Mouse (Mus musculus) CH12.LX (cell line): ENCODE measurements at regions not wholly inside any gene's neighbourhood (a gene's known extent, or its start where the extent isn't known, plus 50 kb on each side); places are given as distances from the start of the nearest gene placed in this dataset.

Source experiments
- DNase-seq: peaks from one replicate; pipeline ENCODE4 v3.0.0-alpha.2; 2013; ENCODE audit errors: extremely low read depth
- H3K27ac ChIP-seq: 2 replicates; pipeline ENCODE4 v1.5.1; 2012; ENCODE audit warnings: low read depth, mild to moderate bottlenecking, control low read depth, moderate library complexity; ENCODE audit not compliant: insufficient read depth
- H3K27me3 ChIP-seq: replicated peaks from 2 replicates; pipeline ENCODE3; 2012; ENCODE audit warnings: inconsistent platforms
- H3K36me3 ChIP-seq, 2 experiments: replicated peaks in 1 of 2; 2 replicates each; pipeline versions ENCODE3 to v1.6.1; 2012; ENCODE audit warnings: inconsistent platforms in 1 of 2, low read length in 1 of 2, mild to moderate bottlenecking in 1 of 2, mixed read lengths in 1 of 2, moderate library complexity in 1 of 2; ENCODE audit not compliant: control insufficient read depth in 1 of 2, insufficient read depth in 1 of 2
- H3K4me1 ChIP-seq, 2 experiments: 2 replicates each; pipeline ENCODE4 v1.6.1; 2012; ENCODE audit warnings: inconsistent platforms in 1 of 2, moderate library complexity in 1 of 2; ENCODE audit not compliant: insufficient read depth in 2 of 2, control insufficient read depth in 1 of 2
- H3K4me2 ChIP-seq: 2 replicates; pipeline ENCODE4 v1.6.1; 2012; ENCODE audit warnings: low read depth, mild to moderate bottlenecking, control low read depth; ENCODE audit not compliant: poor library complexity, insufficient read depth, severe bottlenecking
- H3K4me3 ChIP-seq, 3 experiments: fragments of 150-350 bp in 1 of 3; sonication (generic) in 1 of 3; replicated peaks in 1 of 3; 2 replicates each; pipeline versions ENCODE3 to v1.5.1; 2011 to 2012; ENCODE audit warnings: low read depth in 2 of 3, low read length in 2 of 3, mild to moderate bottlenecking in 2 of 3, moderate library complexity in 2 of 3, control low read depth in 1 of 3, improper control_type of control experiment in 1 of 3, inconsistent platforms in 1 of 3, mixed read lengths in 1 of 3; ENCODE audit not compliant: poor library complexity in 1 of 3
- H3K79me2 ChIP-seq: replicated peaks from 2 replicates; pipeline ENCODE4 v1.6.1; 2012; ENCODE audit warnings: mild to moderate bottlenecking, moderate library complexity; ENCODE audit not compliant: control insufficient read depth, poor library complexity, insufficient read depth, severe bottlenecking; ENCODE audit errors: extremely low read depth
- H3K9ac ChIP-seq: 2 replicates; pipeline ENCODE4 v1.6.1; 2012; ENCODE audit warnings: low read depth, mild to moderate bottlenecking, control low read depth, moderate library complexity; ENCODE audit not compliant: insufficient read depth
- H3K9me3 ChIP-seq: replicated peaks from 2 replicates; pipeline ENCODE3; 2012; ENCODE audit warnings: low read length, inconsistent platforms, mixed read lengths
- CHD1 ChIP-seq: IDR thresholded peaks from 2 replicates; pipeline ENCODE4 v1.6.1; 2012; ENCODE audit warnings: low read depth, low read length, improper control_type of control experiment, inconsistent platforms
- CHD2 ChIP-seq: IDR thresholded peaks from 2 replicates; pipeline ENCODE4 v1.6.1; 2011; ENCODE audit warnings: low read length, improper control_type of control experiment
- CTCF ChIP-seq, 2 experiments: IDR thresholded peaks in 1 of 2; conservative IDR thresholded peaks in 1 of 2; 2 replicates each; pipeline ENCODE4 v1.5.1; 2011 to 2012; ENCODE audit warnings: low read depth in 2 of 2, low read length in 2 of 2, improper control_type of control experiment in 1 of 2, inconsistent platforms in 1 of 2, mild to moderate bottlenecking in 1 of 2, moderate library complexity in 1 of 2
- E2F4 ChIP-seq: IDR thresholded peaks from 2 replicates; pipeline ENCODE4 v1.6.1; 2011; ENCODE audit warnings: low read depth, low read length, improper control_type of control experiment; ENCODE audit not compliant: insufficient replicate concordance
- ELF1 ChIP-seq: IDR thresholded peaks from 2 replicates; pipeline ENCODE4 v1.6.1; 2014; ENCODE audit warnings: low read depth, mild to moderate bottlenecking, inconsistent platforms, low read length, improper control_type of control experiment
- EP300 ChIP-seq: IDR thresholded peaks from 2 replicates; pipeline ENCODE4 v1.6.1; 2011; ENCODE audit warnings: low read length, improper control_type of control experiment
- ETS1 ChIP-seq: conservative IDR thresholded peaks from 2 replicates; pipeline ENCODE4 v1.6.1; 2012; ENCODE audit warnings: low read depth, mild to moderate bottlenecking, inconsistent platforms, low read length, improper control_type of control experiment, moderate library complexity
- GABPA ChIP-seq: IDR thresholded peaks from 2 replicates; pipeline ENCODE4 v1.6.1; 2012; ENCODE audit warnings: low read depth, low read length, improper control_type of control experiment, inconsistent platforms; ENCODE audit not compliant: insufficient replicate concordance
- HCFC1 ChIP-seq: IDR thresholded peaks from 2 replicates; pipeline ENCODE4 v1.6.1; 2012; ENCODE audit warnings: low read depth, mild to moderate bottlenecking, inconsistent platforms, low read length, improper control_type of control experiment
- IRF4 ChIP-seq: IDR thresholded peaks from 2 replicates; pipeline ENCODE4 v1.6.1; 2014; ENCODE audit warnings: low read depth, mild to moderate bottlenecking, inconsistent platforms, low read length, improper control_type of control experiment
- JUN ChIP-seq: IDR thresholded peaks from 2 replicates; pipeline ENCODE4 v1.6.1; 2011; ENCODE audit warnings: low read depth, mild to moderate bottlenecking, low read length, improper control_type of control experiment, moderate library complexity; ENCODE audit not compliant: insufficient read depth
- JUND ChIP-seq: conservative IDR thresholded peaks from 2 replicates; pipeline ENCODE4 v1.6.1; 2011; ENCODE audit warnings: low read depth, low read length, improper control_type of control experiment
- KAT2A ChIP-seq: IDR thresholded peaks from 2 replicates; pipeline ENCODE4 v1.6.1; 2012; ENCODE audit warnings: low read length, improper control_type of control experiment, inconsistent platforms; ENCODE audit not compliant: insufficient replicate concordance
- MAFK ChIP-seq: IDR thresholded peaks from 2 replicates; pipeline ENCODE4 v1.6.1; 2011; ENCODE audit warnings: low read length, improper control_type of control experiment; ENCODE audit not compliant: insufficient replicate concordance
- MAX ChIP-seq: IDR thresholded peaks from 2 replicates; pipeline ENCODE4 v1.6.1; 2011; ENCODE audit warnings: low read length, improper control_type of control experiment
- MAZ ChIP-seq: IDR thresholded peaks from 2 replicates; pipeline ENCODE4 v1.6.1; 2012; ENCODE audit warnings: low read depth, mild to moderate bottlenecking, inconsistent platforms, low read length, improper control_type of control experiment, moderate library complexity
- MEF2A ChIP-seq: IDR thresholded peaks from 2 replicates; pipeline ENCODE4 v1.6.1; 2014; ENCODE audit warnings: low read depth, mild to moderate bottlenecking, inconsistent platforms, low read length, improper control_type of control experiment, borderline replicate concordance
- MYC ChIP-seq: IDR thresholded peaks from 2 replicates; pipeline ENCODE4 v1.6.1; 2011; ENCODE audit warnings: low read depth, mild to moderate bottlenecking, improper control_type of control experiment, low read length
- NELFE ChIP-seq: IDR thresholded peaks from 2 replicates; pipeline ENCODE4 v1.6.1; 2011; ENCODE audit warnings: low read depth, low read length, improper control_type of control experiment
- NRF1 ChIP-seq: IDR thresholded peaks from 2 replicates; pipeline ENCODE4 v1.6.1; 2014; ENCODE audit warnings: low read depth, mild to moderate bottlenecking, inconsistent platforms, low read length, improper control_type of control experiment, moderate library complexity
- PAX5 ChIP-seq: IDR thresholded peaks from 2 replicates; pipeline ENCODE4 v1.6.1; 2012; ENCODE audit warnings: low read length, inconsistent platforms, mixed read lengths
- POLR2A ChIP-seq: IDR thresholded peaks from 2 replicates; pipeline ENCODE4 v1.6.1; 2011; ENCODE audit warnings: low read depth, mild to moderate bottlenecking, improper control_type of control experiment, low read length
- POLR2AphosphoS2 ChIP-seq: IDR thresholded peaks from 2 replicates; pipeline ENCODE4 v1.6.1; 2011; ENCODE audit warnings: low read depth, low read length, improper control_type of control experiment
- RAD21 ChIP-seq: IDR thresholded peaks from 2 replicates; pipeline ENCODE4 v1.6.1; 2011; ENCODE audit warnings: low read depth, mild to moderate bottlenecking, low read length, improper control_type of control experiment, moderate library complexity
- RCOR1 ChIP-seq: conservative IDR thresholded peaks from 2 replicates; pipeline ENCODE4 v1.6.1; 2012; ENCODE audit warnings: low read depth, mild to moderate bottlenecking, inconsistent platforms, low read length, improper control_type of control experiment
- SIN3A ChIP-seq: IDR thresholded peaks from 2 replicates; pipeline ENCODE4 v1.6.1; 2012; ENCODE audit warnings: low read length, improper control_type of control experiment, inconsistent platforms
- TBP ChIP-seq: conservative IDR thresholded peaks from 2 replicates; pipeline ENCODE4 v1.6.1; 2011; ENCODE audit warnings: low read depth, low read length, improper control_type of control experiment
- TCF12 ChIP-seq: IDR thresholded peaks from 2 replicates; pipeline ENCODE4 v1.6.1; 2014; ENCODE audit warnings: low read depth, mild to moderate bottlenecking, inconsistent platforms, low read length, improper control_type of control experiment
- UBTF ChIP-seq: IDR thresholded peaks from 2 replicates; pipeline ENCODE4 v1.6.1; 2012; ENCODE audit warnings: low read depth, mild to moderate bottlenecking, inconsistent platforms, low read length, improper control_type of control experiment, moderate library complexity
- USF2 ChIP-seq: conservative IDR thresholded peaks from 2 replicates; pipeline ENCODE4 v1.6.1; 2011; ENCODE audit warnings: low read depth, low read length, improper control_type of control experiment
- ZC3H11A ChIP-seq: IDR thresholded peaks from 2 replicates; pipeline ENCODE4 v1.6.1; 2012; ENCODE audit warnings: low read depth, mild to moderate bottlenecking, inconsistent platforms, low read length, improper control_type of control experiment
- ZKSCAN1 ChIP-seq: IDR thresholded peaks from 2 replicates; pipeline ENCODE4 v1.6.1; 2012; ENCODE audit warnings: low read depth, inconsistent platforms, low read length, improper control_type of control experiment, borderline replicate concordance
- ZNF384 ChIP-seq: IDR thresholded peaks from 2 replicates; pipeline ENCODE4 v1.6.1; 2012; ENCODE audit warnings: low read depth, low read length, improper control_type of control experiment, inconsistent platforms
- dilution Hi-C: fragments of 300-500 bp; cut with MboI; formaldehyde crosslinking; loops from 2 replicates; pipeline ENCODE4 v1.14.3; 2020; ENCODE audit warnings: low sequenced_read_pairs; ENCODE audit not compliant: extremely low pct_unique_long_range_greater_than_20kb, extremely low pct_ligation_motif_present
- in situ Hi-C: fragments of 300-500 bp; cut with MboI; formaldehyde crosslinking; loops from 3 replicates; pipeline ENCODE4 v1.14.3; 2019; ENCODE audit warnings: low sequenced_read_pairs, low pct_ligation_motif_present, low pct_unique_long_range_greater_than_20kb, mixed read lengths

DNA sequence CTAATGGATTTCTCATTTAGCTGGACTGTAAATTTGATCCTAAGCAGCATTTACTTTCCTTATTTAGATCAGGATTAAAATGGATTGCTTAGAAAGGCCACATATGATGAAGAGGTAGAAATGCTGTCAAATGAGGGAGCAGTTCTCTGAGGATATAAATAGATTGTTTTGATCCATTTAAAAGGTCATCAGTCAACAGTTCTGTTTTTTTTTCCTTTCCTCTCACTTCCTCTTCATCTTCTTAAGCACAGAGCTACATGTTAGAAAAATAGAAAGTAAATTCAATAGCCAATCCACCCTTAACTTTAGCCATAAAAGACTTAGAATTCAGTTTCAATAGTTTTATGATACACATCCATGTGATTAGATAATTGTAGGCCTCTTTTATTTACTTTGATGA, 971.5 kb upstream of the Cited2 start:
- Histone ChIP-seq H3K4me3 (no peak overlapping the region), H3K27me3 (no peaks in the 10 kb centered on the region), H3K9me3 (no peaks in the 10 kb centered on the region), H3K4me1 (peaks cover 0 to 6% of the 10 kb centered on the region in 2 experiments; a peak in 2 of 4 replicates), H3K79me2 (no peaks in the 10 kb centered on the region), H3K27ac (no peak overlapping the region), H3K4me2 (no peak overlapping the region), H3K9ac (no peak overlapping the region), H3K36me3 (no peaks in the 10 kb centered on the region)
- in situ Hi-C loops: no loop called here
- DNase-seq: no peak
- TF ChIP-seq EP300 (no peak), ZNF384 (peak; percentile 69)
- dilution Hi-C loops: no loop called here

DNA sequence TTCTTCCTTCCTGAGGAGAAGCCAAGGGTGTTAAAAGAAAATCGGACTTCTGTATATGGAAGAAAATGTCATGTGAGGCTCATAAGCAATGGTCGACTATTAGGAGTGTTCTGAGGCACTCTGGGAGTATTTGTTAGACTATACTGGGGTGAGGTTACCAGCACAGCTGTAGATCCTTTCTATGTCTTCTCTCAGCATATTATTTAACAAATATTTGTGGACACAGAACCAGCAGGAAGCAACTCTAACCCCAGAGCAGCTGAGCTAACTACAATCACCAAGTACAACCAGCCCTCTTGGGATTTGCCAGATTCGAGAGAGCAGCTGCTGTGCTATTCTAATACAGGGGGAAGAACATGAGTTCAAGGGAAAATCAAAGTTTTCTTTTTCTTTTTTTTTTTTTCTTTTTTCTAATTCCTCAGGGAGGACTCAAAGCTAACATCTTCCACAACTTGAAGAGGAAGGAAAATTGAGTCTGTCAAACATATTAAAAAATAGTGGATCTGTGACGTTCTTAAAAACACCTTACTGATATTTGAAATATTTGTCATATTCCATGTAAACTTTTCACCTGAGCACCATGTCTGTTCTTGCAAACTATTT, 933.3 kb upstream of the Cited2 start:
- Histone ChIP-seq H3K4me3 (no peak overlapping the region), H3K27ac (no peak overlapping the region), H3K9ac (peak overlapping the region; percentile 39; the same call in 1 of the 2 replicates), H3K4me1 (peaks cover 0 to 22% of the 10 kb centered on the region in 2 experiments; a peak in 2 of 4 replicates), H3K9me3 (no peaks in the 10 kb centered on the region), H3K79me2 (no peaks in the 10 kb centered on the region), H3K36me3 (no peaks in the 10 kb centered on the region), H3K4me2 (peak overlapping the region; percentile 70; the same call in 1 of the 2 replicates), H3K27me3 (no peaks in the 10 kb centered on the region)
- in situ Hi-C loops (no loop called here), dilution Hi-C loops (no loop called here)
- DNase-seq: peak; percentile 72
- no peak for TF ChIP-seq RCOR1
- peak; percentile 72; the same call in 1 of the 2 replicates for TF ChIP-seq MEF2A
- TF ChIP-seq JUND: no peak
- TF ChIP-seq SIN3A: peak; percentile 50; the same call in 1 of the 2 replicates
- no peak for TF ChIP-seq UBTF
- no peak for TF ChIP-seq PAX5
- no peak for TF ChIP-seq ELF1
- no peak for TF ChIP-seq CHD2
- peak; percentile 62 for TF ChIP-seq EP300
- no peak for TF ChIP-seq MAZ
- TF ChIP-seq ZNF384: peak; percentile 91
- TF ChIP-seq POLR2AphosphoS2: no peak
- no peak for TF ChIP-seq MYC
- TF ChIP-seq MAX: 0 out of 2 replicates have a peak, but pooled peaks have one; percentile 36
- no peak for TF ChIP-seq E2F4
- peak; percentile 84 for TF ChIP-seq ETS1
- TF ChIP-seq JUN: no peak
- TF ChIP-seq ZKSCAN1: no peak
- TF ChIP-seq MAFK: no peak
- TF ChIP-seq TBP: no peak
- no peak for TF ChIP-seq POLR2A
- no peak; the same call in none of the 2 replicates for TF ChIP-seq RAD21
- TF ChIP-seq NELFE: no peak
- TF ChIP-seq NRF1: no peak
- TF ChIP-seq CTCF (conservative IDR thresholded peaks at IDR 0.05 in 1 of 2, IDR thresholded peaks at IDR 0.05 in 1 of 2; ENCODE audit: low read depth in 2 of 2, low read length in 2 of 2): no peak
- no peak for TF ChIP-seq HCFC1
- no peak for TF ChIP-seq CHD1
- TF ChIP-seq KAT2A: 0 out of 2 replicates have a peak, but pooled peaks have one; percentile 31
- TF ChIP-seq ZC3H11A: no peak
- TF ChIP-seq USF2: no peak
- TF ChIP-seq TCF12: 0 out of 2 replicates have a peak, but pooled peaks have one; percentile 43
- TF ChIP-seq GABPA: no peak
- 0 out of 2 replicates have a peak, but pooled peaks have one; percentile 31 for TF ChIP-seq IRF4
